Mouse (Mus musculus) embryonic facial prominence, embryonic 14.5 days (tissue): ENCODE results near the gene Tardbp. TPM values are rescaled to one million over a fixed set of nuclear protein-coding genes. Genes with fewer than 3 reads are reported as not detected.
A peak's percentile ranks its signal among the peaks of the same experiment; 100 is the strongest.

Experiments used
- ATAC-seq: fragments of 200-750 bp; cut with Nextera tagmentation; 2 replicates; pipeline ENCODE4 v1.8.0; 2017; ENCODE audit warnings: low read depth, moderate number of reproducible peaks, moderate TSS enrichment
- DNase-seq: peaks from one replicate; pipeline ENCODE4 v3.0.0-alpha.2; 2015; ENCODE audit warnings: low spot score
- H3K27ac ChIP-seq: fragments of 300-500 bp; sonication (generic); replicated peaks from 2 replicates; pipeline ENCODE4 v1.5.1; 2014; ENCODE audit warnings: low read depth, mild to moderate bottlenecking, low read length, moderate library complexity
- H3K27me3 ChIP-seq: fragments of 300-500 bp; sonication (generic); replicated peaks from 2 replicates; pipeline ENCODE4 v1.6.1; 2014; ENCODE audit warnings: low read length; ENCODE audit not compliant: control insufficient read depth, insufficient read depth
- H3K36me3 ChIP-seq: fragments of 300-500 bp; sonication (generic); 2 replicates; pipeline ENCODE4 v1.6.1; 2014; ENCODE audit warnings: low read length, mixed read lengths; ENCODE audit not compliant: control insufficient read depth, insufficient read depth
- H3K4me1 ChIP-seq: fragments of 300-500 bp; sonication (generic); 2 replicates; pipeline ENCODE4 v1.6.1; 2014; ENCODE audit warnings: antibody characterized with exemption, low read length; ENCODE audit not compliant: control insufficient read depth, insufficient read depth
- H3K4me2 ChIP-seq: fragments of 300-500 bp; sonication (generic); 2 replicates; pipeline ENCODE4 v1.6.1; 2014; ENCODE audit warnings: low read depth, mild to moderate bottlenecking, low read length, moderate library complexity, mixed read lengths
- H3K4me3 ChIP-seq: fragments of 300-500 bp; sonication (generic); 2 replicates; pipeline ENCODE4 v1.5.1; 2014; ENCODE audit warnings: low read depth, mild to moderate bottlenecking, low read length
- H3K9ac ChIP-seq: fragments of 300-500 bp; sonication (generic); 2 replicates; pipeline ENCODE4 v1.6.1; 2014; ENCODE audit warnings: low read depth, mild to moderate bottlenecking, low read length, moderate library complexity, mixed read lengths
- H3K9me3 ChIP-seq: fragments of 300-500 bp; sonication (generic); 2 replicates; pipeline ENCODE4 v1.6.1; 2016; ENCODE audit warnings: low read length; ENCODE audit not compliant: control insufficient read depth
- WGBS: fragments of 180-500 bp; shearing (Covaris S2); extraction: QIAGEN DNeasy Blood & Tissue Kit; methylation state at CpG from one replicate; pipeline ENCODE4 v1.1.7; 2014; 5-methylcytosine and 5-hydroxymethylcytosine counted together
- polyA plus RNA-seq: library from polyadenylated mRNA; unstranded; fragments of >200 nt; fragmentation: Nextera tagmentation; extraction: Ambion mirVana; gene quantifications from 2 replicates; pipeline ENCODE4 v1.2.1, GENCODE M21; 2014

Tardbp gene
- polyA plus RNA-seq, 1 experiment from 2014 or later = 156 TPM

DNA sequence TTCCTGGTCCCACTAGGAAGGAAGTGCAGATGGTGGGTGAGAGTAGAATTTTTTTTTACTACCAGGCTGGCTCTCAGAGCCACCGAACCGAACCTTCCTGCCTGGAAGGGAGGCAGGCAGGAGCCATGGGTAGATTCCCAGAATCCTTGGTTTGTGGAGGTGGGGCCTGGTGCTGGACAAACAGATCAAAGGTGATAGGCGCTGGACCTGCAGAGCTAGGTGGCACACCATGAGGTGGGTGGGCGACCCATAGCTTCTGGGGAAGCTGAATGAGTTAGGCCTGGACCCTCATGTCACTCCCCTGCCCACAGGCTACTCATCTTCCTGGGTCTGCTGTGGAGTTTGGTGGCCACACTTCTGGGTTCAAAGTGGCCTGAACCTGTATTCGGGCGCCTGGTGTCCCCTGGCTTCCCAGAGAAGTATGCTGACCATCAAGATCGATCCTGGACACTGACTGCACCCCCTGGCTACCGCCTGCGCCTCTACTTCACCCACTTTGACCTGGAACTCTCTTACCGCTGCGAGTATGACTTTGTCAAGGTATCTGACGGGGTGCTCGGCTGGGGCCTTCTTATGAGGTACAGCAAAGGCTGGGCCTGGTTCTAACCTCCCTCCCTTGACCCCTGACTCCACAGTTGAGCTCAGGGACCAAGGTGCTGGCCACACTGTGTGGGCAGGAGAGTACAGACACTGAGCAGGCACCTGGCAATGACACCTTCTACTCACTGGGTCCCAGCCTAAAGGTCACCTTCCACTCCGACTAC is 24.3 kb downstream of the Tardbp start, which contains the start of gene Masp2:
Masp2 (plus strand) TSS at position 198 of the 764 bp plus-strand sequence.
- Histone ChIP-seq H3K9ac (no peak within 1 kb of the TSS), H3K4me2 (no peak within 1 kb of the TSS), H3K36me3 (peaks cover 20% of the 10 kb centered on the region), H3K27me3 (no peaks in the 10 kb centered on the region), H3K9me3 (0 out of 2 replicates have a peak, but pooled peaks cover 3% of the 10 kb centered on the region), H3K4me1 (no peaks in the 10 kb centered on the region), H3K4me3 (no peak within 1 kb of the TSS), H3K27ac (no peak within 1 kb of the TSS)
- no peak for ATAC-seq
- WGBS = 86% methylated on average over 14 of the region's 14 CpGs
- DNase-seq = no peak

GRCm38 (mm10) chr4:148601871-148602270 is 24.9 kb downstream of the Tardbp start:
- no peak overlapping the region for H3K4me3 ChIP-seq
- DNase-seq = no peak

DNA sequence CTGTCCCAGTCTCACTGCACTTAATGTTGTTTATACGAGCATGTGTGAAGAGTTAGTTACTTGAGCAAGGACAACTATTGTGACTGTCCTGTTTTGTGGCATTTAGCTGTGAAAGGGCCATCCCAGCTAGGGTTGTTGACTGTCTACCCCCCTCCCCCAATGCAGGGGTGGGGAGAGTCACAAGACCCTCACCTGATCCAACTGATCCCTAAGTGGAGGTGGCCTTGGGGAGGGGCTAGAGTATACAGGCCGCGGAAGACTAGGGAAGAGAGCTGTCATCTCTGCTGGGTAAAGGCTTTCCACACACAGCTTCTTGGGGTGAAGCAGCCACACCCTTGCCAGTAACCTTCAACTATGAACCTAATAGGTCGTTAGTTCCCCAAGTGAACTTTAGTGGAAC is 26.5 kb downstream of the Tardbp start:
- peaks cover 42% of the 10 kb centered on the region for H3K36me3 ChIP-seq
- ATAC-seq (no peak), DNase-seq (no peak)
- H3K9ac ChIP-seq = no peak overlapping the region
- WGBS = 89% methylated on average over 4 of the region's 4 CpGs
- H3K27me3 ChIP-seq = no peaks in the 10 kb centered on the region
- no peaks in the 10 kb centered on the region for H3K4me1 ChIP-seq
- no peak overlapping the region for H3K4me3 ChIP-seq
- 0 out of 2 replicates have a peak, but pooled peaks cover 3% of the 10 kb centered on the region for H3K9me3 ChIP-seq
- H3K27ac ChIP-seq = no peak overlapping the region
- no peak overlapping the region for H3K4me2 ChIP-seq

More at GRCm38 (mm10) chr4:148601871-148602270, 24.9 kb downstream of the Tardbp start:
- H3K27me3 ChIP-seq = no peaks in the 10 kb centered on the region
- ATAC-seq = no peak
- H3K27ac ChIP-seq = no peak overlapping the region
- WGBS = 84% methylated on average over 4 of the region's 4 CpGs
- H3K4me2 ChIP-seq = no peak overlapping the region
- H3K4me1 ChIP-seq = no peaks in the 10 kb centered on the region
- H3K36me3 ChIP-seq = peaks cover 26% of the 10 kb centered on the region
- 0 out of 2 replicates have a peak, but pooled peaks cover 3% of the 10 kb centered on the region for H3K9me3 ChIP-seq
- no peak overlapping the region for H3K9ac ChIP-seq

- Histone ChIP-seq H3K4me2 (no peak overlapping the region), H3K27ac (no peak overlapping the region), H3K9me3 (0 out of 2 replicates have a peak, but pooled peaks cover 3% of the 10 kb centered on the region), H3K9ac (no peak overlapping the region), H3K4me3 (no peak overlapping the region), H3K27me3 (no peaks in the 10 kb centered on the region), H3K4me1 (no peaks in the 10 kb centered on the region), H3K36me3 (peaks cover 57% of the 10 kb centered on the region)
- ATAC-seq (no peak), DNase-seq (no peak)
- WGBS = 91% methylated on average over 12 of the region's 12 CpGs
Measured at GRCm38 (mm10) chr4:148598826-148599225, 28.0 kb downstream of the Tardbp start.

GRCm38 (mm10) chr4:148596731-148597130 is 30.1 kb downstream of the Tardbp start:
- no peak overlapping the region for H3K4me3 ChIP-seq
- H3K4me2 ChIP-seq = no peak overlapping the region
- H3K27ac ChIP-seq = no peak overlapping the region
- peaks cover 6% of the 10 kb centered on the region for H3K4me1 ChIP-seq
- H3K9ac ChIP-seq = no peak overlapping the region
- DNase-seq = no peak
- WGBS = 97% methylated on average over 3 of the region's 3 CpGs
- H3K27me3 ChIP-seq = no peaks in the 10 kb centered on the region
- 0 out of 2 replicates have a peak, but pooled peaks cover 3% of the 10 kb centered on the region for H3K9me3 ChIP-seq
- peaks cover 68% of the 10 kb centered on the region for H3K36me3 ChIP-seq
- no peak for ATAC-seq

- peaks cover 68% of the 10 kb centered on the region for H3K36me3 ChIP-seq
- peaks cover 6% of the 10 kb centered on the region for H3K4me1 ChIP-seq
- no peak for DNase-seq
- H3K4me3 ChIP-seq = no peak overlapping the region
- no peak overlapping the region for H3K27ac ChIP-seq
- WGBS = 88% methylated on average over 6 of the region's 6 CpGs
- 0 out of 2 replicates have a peak, but pooled peaks cover 3% of the 10 kb centered on the region for H3K9me3 ChIP-seq
- ATAC-seq = no peak
- H3K9ac ChIP-seq = no peak overlapping the region
- no peaks in the 10 kb centered on the region for H3K27me3 ChIP-seq
- H3K4me2 ChIP-seq = no peak overlapping the region
Measured at GRCm38 (mm10) chr4:148595916-148596315, 30.9 kb downstream of the Tardbp start.

- Histone ChIP-seq H3K4me1 (peaks cover 6% of the 10 kb centered on the region), H3K27ac (no peak overlapping the region), H3K9me3 (0 out of 2 replicates have a peak, but pooled peaks cover 3% of the 10 kb centered on the region), H3K4me3 (no peak overlapping the region), H3K9ac (no peak overlapping the region), H3K36me3 (peaks cover 62% of the 10 kb centered on the region), H3K4me2 (no peak overlapping the region), H3K27me3 (no peaks in the 10 kb centered on the region)
- DNase-seq (no peak), ATAC-seq (no peak)
- 94% methylated on average over 11 of the region's 11 CpGs for WGBS
Measured at GRCm38 (mm10) chr4:148593996-148594395, 32.8 kb downstream of the Tardbp start.

DNA sequence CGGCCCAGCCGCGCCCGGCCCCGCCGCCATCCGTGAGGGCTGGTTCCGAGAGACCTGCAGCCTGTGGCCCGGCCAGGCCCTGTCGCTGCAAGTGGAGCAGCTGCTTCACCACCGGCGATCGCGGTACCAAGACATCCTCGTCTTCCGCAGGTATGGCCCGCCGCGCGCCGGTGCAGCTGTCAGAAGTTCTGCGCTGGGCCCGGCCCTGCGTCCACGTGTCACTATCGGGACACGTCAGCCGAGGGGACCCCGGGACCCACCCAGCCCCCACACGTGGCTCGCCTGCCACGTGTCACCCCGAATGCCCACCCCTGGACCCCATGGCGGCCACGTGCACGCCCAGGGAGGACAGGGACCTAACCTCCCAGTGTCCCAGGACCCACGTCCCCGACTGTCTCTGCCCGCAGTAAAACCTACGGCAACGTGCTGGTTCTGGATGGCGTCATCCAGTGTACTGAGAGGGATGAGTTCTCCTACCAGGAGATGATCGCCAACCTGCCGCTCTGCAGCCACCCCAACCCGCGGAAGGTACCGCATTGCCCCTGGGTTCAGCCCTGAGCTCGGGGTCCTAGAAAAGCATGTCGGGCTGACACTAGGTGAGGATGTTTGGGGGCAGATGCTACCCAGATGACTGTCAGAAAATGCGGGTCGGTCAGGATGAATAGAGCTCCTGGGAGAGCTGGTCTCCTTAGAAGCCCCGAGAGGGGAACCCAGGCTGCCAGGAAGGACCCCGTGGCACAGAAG is 35.0 kb downstream of the Tardbp start:
- ATAC-seq = peak; percentile 34
- 0% methylated on average over 19 of the region's 53 CpGs for WGBS
- H3K9me3 ChIP-seq = no peaks in the 10 kb centered on the region
- H3K4me2 ChIP-seq = peak overlapping the region; percentile 66
- DNase-seq = peak; percentile 33
- peaks cover 6% of the 10 kb centered on the region for H3K4me1 ChIP-seq
- H3K4me3 ChIP-seq = peak overlapping the region; percentile 95
- H3K36me3 ChIP-seq = peaks cover 41% of the 10 kb centered on the region
- peak overlapping the region; percentile 11; the same call in 1 of the 2 replicates for H3K27ac ChIP-seq
- no peaks in the 10 kb centered on the region for H3K27me3 ChIP-seq
- peak overlapping the region; percentile 82 for H3K9ac ChIP-seq
